Mouse (Mus musculus) ovary, postnatal 14 days (tissue): ENCODE measurements at regions not wholly inside any gene's neighbourhood (a gene's known extent, or its start where the extent isn't known, plus 50 kb on each side); places are given as distances from the start of the nearest gene placed in this dataset.

ENCODE experiments used
- DNase-seq: peaks from one replicate; pipeline ENCODE4 v3.0.0; 2022; ENCODE audit warnings: low spot score

- DNase-seq = no peak
Measured at GRCm38 (mm10) chr9:87326374-87327295, 71.3 kb upstream of the Cep162 start.

- no peak for DNase-seq
Measured at GRCm38 (mm10) chr9:87323690-87324089, 68.4 kb upstream of the Cep162 start.

GRCm38 (mm10) chr9:87320758-87321157 lies 65.4 kb upstream of the Cep162 start:
- no peak for DNase-seq

- no peak for DNase-seq
Measured at GRCm38 (mm10) chr9:87318767-87319166, 63.4 kb upstream of the Cep162 start.

- no peak for DNase-seq
Measured at GRCm38 (mm10) chr9:87310150-87310549, 54.8 kb upstream of the Cep162 start.
